Comparison of ENCODE assay signal across 9 mouse cellular contexts in genomic region chr16:38712105-38712504, GRCm38 (mm10). TPM values are rescaled to one million over a fixed set of nuclear protein-coding genes. Genes with fewer than 3 reads are reported as not detected.
DNase-seq lines count a peak whose midpoint lies in the region; ATAC-seq and TF ChIP-seq lines count a peak whose summit lies in the region.
"Had no signal": no experiment of that assay in that cellular context is flagged by ENCODE, and none has a peak within 500 bp of the region (broad histone marks: within the 10 kb centered on the region; RNA-seq: fewer than 3 reads in every experiment).

No protein-coding gene starts in this region.

- H3K4me2 ChIP-seq in forebrain, embryonic 12.5 days = peak overlapping the region; percentile 86
- H3K4me2 ChIP-seq in liver, embryonic 11.5 days = peak overlapping the region; percentile 89

- no peaks in the 10 kb centered on the region for H3K36me3 ChIP-seq in erythroblast, embryonic 14.5 days (ENCODE audit: control insufficient read depth)
- no peaks in the 10 kb centered on the region for H3K36me3 ChIP-seq in forebrain, embryonic 12.5 days (replicated peaks)
- H3K36me3 ChIP-seq in liver, embryonic 11.5 days (ENCODE audit: control insufficient read depth, insufficient read depth, low read length) = no peaks in the 10 kb centered on the region
- H3K36me3 ChIP-seq: G1E had no signal

- TF ChIP-seq POLR2A in olfactory bulb, adult 2 months (IDR thresholded peaks at IDR 0.05; ENCODE audit: insufficient read depth, low read depth, low read length) = no peak

- peaks cover 53% of the 10 kb centered on the region for H3K27me3 ChIP-seq in erythroblast, embryonic 14.5 days (ENCODE audit: control insufficient read depth)
- H3K27me3 ChIP-seq in forebrain, embryonic 12.5 days = peaks cover 15% of the 10 kb centered on the region; the same call in 1 of the 2 replicates
- H3K27me3 ChIP-seq in liver, embryonic 11.5 days (replicated peaks; ENCODE audit: control insufficient read depth, insufficient read depth, low read length) = peaks cover 41% of the 10 kb centered on the region

- ATAC-seq in erythroblast, adult 5-6 weeks (replicated peaks; ENCODE audit: low FRiP score, poor library complexity, severe bottlenecking) = no peak
- 0 out of 2 replicates have a peak, but pooled peaks have one; percentile 10 for ATAC-seq in forebrain, embryonic 12.5 days (ENCODE audit: low FRiP score)
- no peak for ATAC-seq in liver, embryonic 11.5 days (replicated peaks; ENCODE audit: low FRiP score)

- peak overlapping the region; percentile 73; the same call in 1 of the 2 replicates for H3K9ac ChIP-seq in forebrain, embryonic 12.5 days
- H3K9ac ChIP-seq in liver, embryonic 11.5 days (ENCODE audit: low read depth, low read length) = peak overlapping the region; percentile 65

- peaks cover 2% of the 10 kb centered on the region for H3K4me1 ChIP-seq in erythroblast, embryonic 14.5 days (ENCODE audit: control insufficient read depth)
- peaks cover 14% of the 10 kb centered on the region for H3K4me1 ChIP-seq in forebrain, embryonic 12.5 days
- no peaks in the 10 kb centered on the region for H3K4me1 ChIP-seq in liver, embryonic 11.5 days (replicated peaks; ENCODE audit: control insufficient read depth, insufficient read depth, low read length)
- peaks cover 16% of the 10 kb centered on the region for H3K4me1 ChIP-seq in olfactory bulb, adult 2 months (ENCODE audit: control insufficient read depth, insufficient read depth, low read length)

- peak; percentile 68 for DNase-seq in CD4-positive, CD25-positive, alpha-beta regulatory T cell, adult 2 months (ENCODE audit: low read depth, low spot score)
- DNase-seq in liver, embryonic 11.5 days (ENCODE audit: low spot score) = peak; percentile 46
- DNase-seq in frontal cortex, adult 2 months (ENCODE audit: extremely low spot score in 1 of 2, low spot score in 1 of 2) = no peak
- no peak for DNase-seq in ovary, adult 18-20 months (ENCODE audit: low spot score)

- peak overlapping the region; percentile 48 for H3K4me3 ChIP-seq in erythroblast, embryonic 14.5 days (replicated peaks)
- peak overlapping the region; percentile 58 for H3K4me3 ChIP-seq in forebrain, embryonic 12.5 days (replicated peaks)
- peak overlapping the region; percentile 68 for H3K4me3 ChIP-seq in liver, embryonic 11.5 days (ENCODE audit: low read depth, low read length)
- H3K4me3 ChIP-seq in olfactory bulb, adult 2 months (ENCODE audit: insufficient read depth, low read depth, low read length) = peak overlapping the region; percentile 88

- no peaks in the 10 kb centered on the region; the same call in 1 of the 2 replicates for H3K9me3 ChIP-seq in erythroblast, embryonic 14.5 days (ENCODE audit: control insufficient read depth, low read length)
- no peaks in the 10 kb centered on the region for H3K9me3 ChIP-seq in forebrain, embryonic 12.5 days
- no peaks in the 10 kb centered on the region for H3K9me3 ChIP-seq in liver, embryonic 11.5 days (ENCODE audit: control insufficient read depth, low read length)
- H3K9me3 ChIP-seq: G1E had no signal

- no peak overlapping the region for H3K27ac ChIP-seq in forebrain, embryonic 12.5 days
- peak overlapping the region; percentile 75; the same call in 1 of the 2 replicates for H3K27ac ChIP-seq in liver, embryonic 11.5 days (ENCODE audit: low read depth, low read length)
- peak overlapping the region; percentile 70; the same call in 1 of the 2 replicates for H3K27ac ChIP-seq in olfactory bulb, adult 2 months (ENCODE audit: insufficient read depth, low read depth, low read length)

- no peak for TF ChIP-seq CTCF in olfactory bulb, adult 2 months (IDR thresholded peaks at IDR 0.05; ENCODE audit: insufficient read depth, low read depth, low read length)

- WGBS in forebrain, embryonic 12.5 days = 9% methylated on average over 12 of the region's 12 CpGs
- WGBS in liver, embryonic 11.5 days = 9% methylated on average over 12 of the region's 12 CpGs
- WGBS in olfactory bulb, adult 2 months = 7% methylated on average over 12 of the region's 12 CpGs

RNA-seq across cellular contexts. Expression of gene Arhgap31, which starts 1.0 kb away (rescaled TPM):
- polyA plus RNA-seq in erythroblast, embryonic 14.5 days (2012) = 0.01 TPM in 1 of 2 replicates, not detected in the other
- total RNA-seq in erythroblast, adult 5-6 weeks (2015; ENCODE audit: low replicate concordance) = 2.7 TPM in 2 replicates
- total RNA-seq in erythroblast, adult 5-6 weeks (2017; ENCODE audit: low replicate concordance) = 2.0 and 2.3 TPM in 2 replicates
- 6.4 and 8.8 TPM in 2 replicates for polyA plus RNA-seq in forebrain, embryonic 12.5 days (2016; fragmentation: Nextera tagmentation; extraction: Ambion mirVana)
- polyA plus RNA-seq in liver, embryonic 11.5 days (2014; fragmentation: Nextera tagmentation; extraction: Ambion mirVana) = 7.0 and 7.4 TPM in 2 replicates
- polyA plus RNA-seq in olfactory bulb, adult 2 months (2012; ENCODE audit: insufficient read depth, insufficient read length, low replicate concordance, missing spikeins) = not detected in 2 replicates
- 12.1 and 12.3 TPM in 2 replicates for polyA plus RNA-seq in frontal cortex, adult 2 months (2012; rRNA removed)

RNA-seq across cellular contexts. Expression of gene B4galt4, which starts 30.0 kb away (rescaled TPM):
- polyA plus RNA-seq in erythroblast, embryonic 14.5 days (2012) = not detected in 2 replicates
- total RNA-seq in erythroblast, adult 5-6 weeks (2015; ENCODE audit: low replicate concordance) = 7.7 and 19.4 TPM in 2 replicates
- total RNA-seq in erythroblast, adult 5-6 weeks (2017; ENCODE audit: low replicate concordance) = 4.4 and 7.4 TPM in 2 replicates
- 21.1 and 25.6 TPM in 2 replicates for polyA plus RNA-seq in forebrain, embryonic 12.5 days (2016; fragmentation: Nextera tagmentation; extraction: Ambion mirVana)
- 9.6 and 10.2 TPM in 2 replicates for polyA plus RNA-seq in liver, embryonic 11.5 days (2014; fragmentation: Nextera tagmentation; extraction: Ambion mirVana)
- polyA plus RNA-seq in olfactory bulb, adult 2 months (2012; ENCODE audit: insufficient read depth, insufficient read length, low replicate concordance, missing spikeins) = not detected in 2 replicates
- polyA plus RNA-seq in frontal cortex, adult 2 months (2012; rRNA removed) = 21.4 and 22.1 TPM in 2 replicates
- total RNA-seq: G1E had no signal
- polyA plus RNA-seq: G1E had no signal

Comparison
In these comparisons a context has a peak if more than half of its experiments do, and no peak if none do; other contexts are left out.
1. DNase-seq: peak in CD4-positive, CD25-positive, alpha-beta regulatory T cell, adult 2 months (single experiment) and liver, embryonic 11.5 days (single experiment); none in frontal cortex, adult 2 months (0 of 2) and ovary, adult 18-20 months (single experiment).
2. RNA of gene B4galt4, which starts 30.0 kb away (polyA plus RNA-seq): 21.1 to 25.6 TPM in forebrain, embryonic 12.5 days, 21.4 to 22.1 TPM in frontal cortex, adult 2 months and 9.6 to 10.2 TPM in liver, embryonic 11.5 days; not detected in erythroblast, embryonic 14.5 days and not detected in olfactory bulb, adult 2 months; every median in the first group is over 10 times any median in the second.
3. Peak in every context shown above with its lines, with median percentiles within 50 percentile points of each other: H3K4me3 ChIP-seq.